Mouse (Mus musculus) adrenal gland, postnatal 4 days (tissue): ENCODE data around the gene Srcap. TPM values are rescaled to one million over a fixed set of nuclear protein-coding genes. Genes with fewer than 3 reads are reported as not detected.
A peak's percentile ranks its signal among the peaks of the same experiment; 100 is the strongest.
"Not testable (repeated sequence)": the region's sequence is repeated elsewhere in the genome, so short reads cannot be mapped to it uniquely, and the experiment has no call there.

Experiments used
- DNase-seq, 2 experiments: peaks; one replicate each; pipeline ENCODE4 v3.0.0; 2021 to 2022; ENCODE audit warnings: low spot score in 2 of 2, mixed read lengths in 2 of 2
- long read RNA-seq, 2 experiments: library from polyadenylated mRNA; stranded (forward); transcript quantifications; one replicate each; pipeline ENCODE4 v2.0.0; 2021
- total RNA-seq, 2 experiments: library from RNA; stranded (reverse); gene quantifications; 2 replicates each; pipeline ENCODE4 v1.2.3; 2021

Gene Srcap
- 100 to 1,000 TPM; 111 to 118 TPM for total RNA-seq
- long read RNA-seq, experiment 1, partial matches to known transcripts, result 2 of 4 reads
- long read RNA-seq, experiment 1, other reads (novel, unspliced or antisense), result 2 of 4 reads
- long read RNA-seq, experiment 2, partial matches to known transcripts, result 4 of 13 reads
- long read RNA-seq, experiment 2, other reads (novel, unspliced or antisense), result 6 of 13 reads

DNA sequence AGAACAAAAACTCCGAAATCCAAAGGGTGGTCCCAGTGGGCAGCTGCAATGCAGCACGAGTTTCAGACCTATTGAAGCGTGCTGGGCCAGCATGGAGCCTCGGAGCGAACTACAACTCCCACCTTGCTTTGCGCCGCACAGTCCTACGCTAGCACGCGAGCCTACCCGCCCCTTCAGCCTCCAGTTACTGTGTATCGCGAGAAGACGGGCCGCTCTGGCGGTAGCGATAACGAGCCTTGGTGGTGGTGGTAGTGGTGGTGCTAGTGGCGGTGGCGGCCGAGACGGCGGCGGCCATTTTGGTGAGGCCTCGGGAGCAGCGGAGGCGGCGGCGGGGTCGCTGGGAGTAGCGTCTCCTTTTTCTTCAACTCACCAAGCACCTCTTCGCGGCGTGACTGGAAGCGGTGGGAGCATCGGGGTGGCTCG, at the start of gene Srcap:
Gene Srcap, plus strand, starts transcription at position 176 of the 423 bp plus-strand sequence.
- DNase-seq, result peak; percentile 74 to 87

DNA sequence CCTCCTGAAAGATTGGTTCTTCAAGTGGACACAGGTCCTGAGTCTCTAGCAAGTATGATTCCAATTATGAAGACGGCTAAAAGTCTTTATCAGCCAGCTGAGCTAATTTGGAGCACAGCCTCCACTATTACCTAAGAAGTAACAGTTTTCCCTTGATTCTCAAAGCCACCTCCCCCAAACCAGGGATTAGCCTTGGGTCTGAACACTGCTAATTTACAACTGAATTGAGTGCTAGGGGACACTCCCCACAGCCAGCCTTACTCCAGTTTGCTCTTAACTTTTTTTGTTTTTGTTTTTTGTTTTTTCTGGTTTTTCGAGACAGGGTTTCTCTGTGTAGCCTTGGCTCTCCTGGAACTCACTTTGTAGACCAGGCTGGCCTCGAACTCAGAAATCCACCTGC, 46.6 kb upstream of the Srcap start:
- no peak for DNase-seq

DNA sequence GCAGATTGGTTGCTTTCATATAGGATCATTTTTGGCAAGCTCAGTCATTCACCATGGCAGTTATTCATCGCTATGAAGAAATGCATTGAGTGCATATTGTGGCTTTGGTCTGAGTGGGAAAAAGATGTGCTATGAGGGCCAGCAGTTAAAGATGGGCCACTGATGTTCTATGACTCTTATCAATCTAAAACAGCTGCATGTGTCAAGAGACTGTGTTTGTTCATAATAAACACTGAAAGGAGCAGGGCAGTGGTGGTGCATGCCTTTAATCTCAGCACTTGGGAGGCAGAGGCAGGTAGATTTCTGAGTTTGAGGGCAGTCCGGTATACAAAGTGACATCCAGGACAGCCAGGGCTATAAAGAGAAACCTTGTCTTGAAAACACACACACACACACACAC, 46.1 kb upstream of the Srcap start:
- not testable (repeated sequence) for DNase-seq

DNA sequence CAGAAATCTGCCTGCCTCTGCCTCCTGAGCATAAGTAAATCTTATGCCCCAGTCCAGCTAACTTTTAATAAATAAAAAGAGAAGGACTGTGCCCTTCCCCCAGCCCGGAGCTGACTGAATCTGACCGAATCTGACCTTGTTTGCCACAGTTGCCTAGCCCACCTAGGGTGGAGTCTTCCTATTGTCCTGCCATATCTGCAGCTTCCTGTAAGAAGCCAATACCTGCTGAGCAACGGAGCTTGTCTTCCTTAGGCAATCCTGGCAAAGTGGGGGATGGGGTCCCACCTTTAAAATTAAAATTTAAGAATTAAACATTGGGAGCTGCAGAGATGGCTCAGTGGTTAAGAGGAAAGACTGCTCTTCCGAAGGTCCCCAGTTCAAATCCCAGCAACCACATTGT, 45.2 kb upstream of the Srcap start:
- DNase-seq, result no peak

DNA sequence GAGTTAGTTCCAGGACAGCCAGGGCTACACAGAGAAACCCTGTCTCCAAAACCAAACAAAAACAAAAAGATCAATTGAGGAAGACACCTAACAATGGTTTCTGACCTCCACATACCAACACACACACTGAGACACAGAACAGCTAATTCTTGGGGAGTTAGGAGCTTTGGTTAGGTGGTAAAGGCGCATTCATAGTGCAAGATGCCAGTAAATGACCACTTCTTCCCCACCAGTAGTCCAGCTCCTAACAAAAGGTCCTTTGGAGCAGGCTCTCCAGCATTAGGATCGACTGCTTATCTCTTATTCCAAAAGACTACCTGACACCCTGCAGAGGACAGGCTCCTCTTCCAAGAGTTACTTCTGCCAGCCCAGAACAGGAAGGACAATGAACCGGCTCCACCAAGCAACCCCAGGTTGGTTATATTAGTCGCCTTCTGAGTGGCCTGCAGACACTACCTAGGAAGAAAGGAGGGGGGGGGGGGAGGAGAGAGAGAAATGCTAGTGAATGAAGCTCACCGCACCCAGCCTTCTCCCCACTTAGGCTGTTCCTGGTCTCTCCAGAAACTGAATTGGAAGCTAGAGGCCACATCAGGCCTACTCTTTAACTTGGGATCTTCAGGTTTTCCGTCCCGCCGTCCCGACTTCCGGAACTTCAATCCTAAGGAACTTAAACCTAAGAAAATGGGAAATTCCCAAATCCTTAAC, 41.6 kb upstream of the Srcap start:
- no peak for DNase-seq

DNA sequence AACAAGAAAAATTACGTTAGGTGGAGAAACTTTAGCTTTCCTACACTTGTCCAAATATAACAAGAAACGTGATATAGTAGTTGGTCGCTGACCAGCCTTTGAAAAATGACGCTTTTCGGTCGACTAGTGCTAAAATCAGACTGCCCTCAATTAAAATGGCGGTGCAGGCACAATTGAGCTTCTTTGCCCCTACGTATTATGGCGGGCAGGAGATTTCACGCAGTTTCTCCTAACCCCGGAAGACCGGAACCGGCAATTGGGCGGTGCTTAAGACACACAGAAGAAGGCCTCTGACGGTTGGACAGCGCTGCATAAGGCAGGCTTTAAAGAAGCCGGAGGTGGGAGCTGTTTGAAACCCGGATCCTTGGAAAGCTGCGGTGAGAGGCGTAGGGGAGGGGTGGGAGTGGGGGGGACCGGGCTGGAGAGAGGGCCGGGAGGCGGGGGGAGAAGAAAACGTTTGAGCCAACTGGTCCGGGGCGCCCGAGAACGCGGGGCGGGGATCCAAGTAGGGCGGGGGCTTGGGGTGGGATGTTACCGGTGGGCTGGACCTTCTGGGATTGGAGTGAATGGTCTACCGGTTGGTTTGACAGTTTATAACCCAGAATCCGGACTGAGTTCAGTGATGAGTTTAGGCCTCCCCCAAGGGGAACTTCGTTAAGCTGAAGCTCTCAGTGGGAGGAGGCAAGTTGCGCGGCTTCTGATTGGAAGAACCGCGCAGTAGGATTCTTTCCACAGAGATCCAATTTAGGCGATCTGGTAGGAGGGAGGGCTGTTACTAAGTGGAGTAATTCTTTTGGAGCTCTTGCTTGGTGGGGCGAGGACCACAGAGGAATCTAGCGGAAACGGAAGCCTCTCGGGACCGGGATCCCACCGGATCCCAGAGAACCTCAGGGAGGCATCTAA, 40.8 kb upstream of the Srcap start:
- DNase-seq, result peak; percentile 50 to 80

DNA sequence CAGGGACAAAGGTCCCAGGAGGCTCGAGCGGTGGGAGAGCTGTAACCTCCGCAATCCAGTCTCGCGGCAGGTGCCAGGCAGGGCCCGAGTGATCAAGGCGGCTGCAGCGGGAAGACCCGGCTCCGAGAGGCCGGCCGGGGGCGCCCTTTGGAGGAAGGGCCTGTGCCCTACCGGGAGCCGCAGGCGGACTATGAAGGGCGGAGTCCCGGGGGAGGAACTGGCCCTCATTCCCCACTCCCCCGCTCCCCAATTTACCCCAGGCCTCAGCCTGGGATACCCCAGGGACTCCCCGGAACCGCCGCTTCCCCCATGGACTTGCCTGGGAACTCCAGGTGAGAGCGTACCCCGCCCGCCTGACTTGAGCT, 40.2 kb upstream of the Srcap start:
- DNase-seq, result peak in 1 of 2 experiments; percentile 14

DNA sequence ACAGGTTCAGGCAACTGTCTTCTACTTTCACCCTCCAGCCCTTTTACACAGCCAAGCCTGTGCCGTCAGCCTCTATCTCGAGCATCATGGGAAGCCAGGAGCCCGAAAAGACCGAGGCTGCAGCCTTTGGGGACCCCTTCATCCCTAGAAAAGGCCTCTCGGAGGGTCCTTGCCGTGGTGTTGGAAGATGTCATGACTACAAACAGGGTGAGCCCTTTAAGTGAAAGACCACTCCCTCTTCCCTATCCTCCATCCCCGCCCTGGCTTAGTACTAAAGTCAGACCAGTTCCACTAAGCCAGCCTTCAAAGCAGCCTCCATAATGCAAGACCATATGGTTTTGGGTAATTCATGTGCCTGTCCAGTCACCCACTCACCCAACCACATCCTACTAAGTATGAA, 39.7 kb upstream of the Srcap start:
- DNase-seq, result no peak

DNA sequence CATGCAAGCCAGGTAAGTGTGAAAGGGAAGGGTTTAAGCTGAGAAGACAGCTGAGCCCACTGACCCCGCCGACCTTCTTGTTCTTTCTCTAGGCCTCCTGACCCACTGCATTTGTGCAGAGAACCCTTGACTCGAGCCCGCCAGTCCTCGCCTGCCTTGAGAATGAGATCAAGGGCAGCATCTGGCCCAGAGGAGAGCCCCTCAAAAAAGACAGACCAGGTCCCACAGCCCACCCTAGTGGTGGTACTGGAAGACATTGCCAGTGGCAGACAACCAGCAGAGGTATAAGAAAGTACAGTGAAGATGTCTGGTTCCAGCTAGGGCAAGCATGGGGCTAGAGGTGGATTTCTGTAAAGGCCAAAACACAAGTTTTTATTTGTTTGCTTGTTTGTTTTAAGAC, 38.1 kb upstream of the Srcap start:
- no peak for DNase-seq

DNA sequence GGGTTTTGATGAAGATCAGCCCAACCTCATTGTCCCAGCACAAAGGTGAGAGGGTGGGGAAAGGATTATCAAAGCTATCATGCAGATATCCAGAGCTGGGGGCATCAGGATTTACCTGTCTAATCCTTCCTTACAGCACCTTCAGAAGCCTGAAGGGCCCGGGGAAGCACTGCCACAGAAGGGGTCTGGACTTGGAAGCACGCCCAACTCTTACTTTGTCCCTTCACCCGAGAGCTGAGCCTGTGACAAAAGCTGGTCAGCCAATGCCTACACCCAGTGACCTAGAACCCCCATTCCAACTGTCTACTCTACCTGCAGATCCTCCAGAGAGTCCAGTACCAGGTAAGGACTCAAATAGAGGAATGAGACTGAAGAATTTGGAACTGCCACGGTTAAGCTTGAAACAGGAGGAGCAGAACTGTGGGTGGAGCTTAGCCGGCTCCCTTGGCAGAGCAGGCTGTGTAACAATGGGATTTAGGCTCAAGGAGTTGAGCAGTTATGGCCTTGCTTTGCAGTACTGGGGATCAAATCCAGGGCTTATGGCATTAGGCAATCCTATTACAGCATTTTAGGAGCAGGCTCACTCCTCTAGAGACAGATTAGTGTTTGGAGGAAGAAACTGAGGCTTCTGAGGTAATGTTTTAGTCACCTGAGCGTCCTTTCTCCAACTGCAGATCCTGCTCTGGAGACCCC, 37.3 kb upstream of the Srcap start:
- no peak for DNase-seq

DNA sequence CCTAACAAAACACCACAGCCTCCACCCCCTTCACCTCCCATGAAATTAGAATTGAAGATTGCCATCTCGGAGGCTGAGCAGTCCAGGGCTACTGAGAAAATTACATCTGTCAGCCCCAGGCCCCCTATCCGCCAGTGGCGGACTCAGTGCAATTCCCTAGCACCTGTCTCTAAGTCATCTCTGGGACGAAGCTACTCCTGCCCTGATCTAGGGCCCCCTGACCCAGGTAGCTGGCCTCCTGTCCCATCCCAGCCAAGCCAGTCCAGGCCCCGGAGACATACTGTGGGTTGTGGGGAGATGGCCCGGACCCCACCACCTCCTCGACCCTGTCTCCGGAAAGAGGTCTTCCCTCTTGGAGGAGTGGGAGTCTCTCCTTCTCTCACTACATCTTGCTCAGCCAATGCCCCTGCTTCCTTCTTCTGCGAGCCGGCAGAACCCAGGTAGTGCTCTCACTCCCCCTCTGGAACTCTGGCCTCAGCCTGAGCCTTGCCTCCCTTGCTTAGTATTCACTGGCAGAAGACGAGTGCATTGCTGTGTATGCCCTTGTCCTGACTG, 36.5 kb upstream of the Srcap start:
- no peak for DNase-seq

DNA sequence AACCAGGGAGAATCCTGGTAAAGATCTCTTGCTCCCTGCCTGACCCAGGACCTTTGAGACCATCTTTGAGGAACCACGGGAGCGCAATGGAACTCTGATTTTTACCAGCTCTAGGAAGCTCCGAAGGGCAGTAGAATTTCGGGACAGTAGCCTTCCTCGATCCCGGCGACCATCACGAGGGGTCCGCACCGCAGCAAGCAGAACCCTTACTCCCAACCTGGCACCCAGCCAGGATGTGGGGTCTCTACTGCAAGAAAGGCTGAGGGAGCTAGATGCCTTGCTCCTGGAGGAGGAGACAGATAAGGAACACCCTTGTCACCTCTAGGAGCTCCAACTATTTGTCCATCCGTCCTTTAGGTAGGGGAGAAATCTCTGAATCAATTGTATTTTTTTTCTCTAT, 35.4 kb upstream of the Srcap start:
- no peak for DNase-seq

DNA sequence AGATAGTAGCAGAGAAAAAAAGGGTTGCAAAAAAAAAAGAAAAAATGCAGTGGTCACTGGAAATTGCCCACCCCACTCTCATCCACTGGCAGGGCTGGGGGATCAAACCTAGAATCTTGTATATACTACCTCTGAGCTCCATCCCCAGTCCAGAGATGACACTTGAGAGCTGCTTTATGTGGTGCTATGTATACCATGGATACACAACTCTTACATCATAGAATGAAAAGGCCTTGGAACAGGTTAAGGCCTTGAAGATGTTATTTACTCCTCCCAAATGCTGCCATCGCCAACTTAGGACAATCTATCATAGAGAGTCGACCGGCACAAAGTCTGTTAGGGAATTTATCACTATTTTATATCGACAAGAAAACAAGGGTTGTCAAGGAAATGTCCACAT, 34.9 kb upstream of the Srcap start:
- DNase-seq, result no peak

DNA sequence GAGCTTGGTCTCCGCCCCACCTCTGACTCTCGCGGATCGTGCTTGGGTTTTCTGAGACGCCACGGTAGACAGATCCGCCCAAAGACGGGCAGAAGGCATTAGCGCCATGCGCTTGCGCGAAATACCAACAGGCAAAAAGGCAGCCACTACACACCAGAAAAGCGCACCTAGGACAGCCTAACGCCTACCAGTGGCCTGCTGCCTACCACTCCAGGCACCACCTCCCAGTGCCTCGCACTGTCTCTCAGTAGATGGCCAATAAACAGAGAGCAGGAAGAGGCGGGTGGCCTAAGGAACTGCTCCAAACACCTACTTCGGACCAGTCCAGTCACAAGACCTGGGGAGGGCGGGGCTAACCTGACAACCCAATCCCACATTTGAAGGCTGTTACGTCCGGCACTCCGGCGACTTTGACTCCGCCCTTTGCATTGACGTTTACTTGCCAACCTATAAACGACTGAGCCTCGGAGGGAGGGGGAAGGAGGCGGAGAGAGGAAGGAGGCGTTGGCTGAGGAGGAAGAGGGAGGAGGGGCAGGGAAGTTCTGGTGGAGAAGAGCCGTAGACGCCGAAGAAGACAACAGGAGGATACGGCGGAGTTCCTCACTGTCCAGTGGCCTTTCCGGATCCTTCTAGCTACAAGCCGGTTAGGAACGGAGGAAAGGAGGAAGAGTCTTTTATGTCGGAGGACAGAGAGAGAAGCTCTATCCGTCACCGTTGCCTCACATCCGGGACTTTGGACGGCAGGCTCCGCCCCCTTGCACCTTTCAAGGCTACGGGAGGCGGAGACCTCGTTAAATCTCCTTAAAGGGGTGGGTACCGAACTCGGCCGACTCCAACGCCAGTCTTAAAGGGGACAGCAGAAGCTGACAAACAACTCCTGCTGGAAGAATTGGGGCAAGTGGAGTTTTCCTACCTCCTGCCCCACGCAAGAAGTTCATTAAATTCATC, 33.8 kb upstream of the Srcap start:
- DNase-seq, result peak; percentile 92 to 97

DNA sequence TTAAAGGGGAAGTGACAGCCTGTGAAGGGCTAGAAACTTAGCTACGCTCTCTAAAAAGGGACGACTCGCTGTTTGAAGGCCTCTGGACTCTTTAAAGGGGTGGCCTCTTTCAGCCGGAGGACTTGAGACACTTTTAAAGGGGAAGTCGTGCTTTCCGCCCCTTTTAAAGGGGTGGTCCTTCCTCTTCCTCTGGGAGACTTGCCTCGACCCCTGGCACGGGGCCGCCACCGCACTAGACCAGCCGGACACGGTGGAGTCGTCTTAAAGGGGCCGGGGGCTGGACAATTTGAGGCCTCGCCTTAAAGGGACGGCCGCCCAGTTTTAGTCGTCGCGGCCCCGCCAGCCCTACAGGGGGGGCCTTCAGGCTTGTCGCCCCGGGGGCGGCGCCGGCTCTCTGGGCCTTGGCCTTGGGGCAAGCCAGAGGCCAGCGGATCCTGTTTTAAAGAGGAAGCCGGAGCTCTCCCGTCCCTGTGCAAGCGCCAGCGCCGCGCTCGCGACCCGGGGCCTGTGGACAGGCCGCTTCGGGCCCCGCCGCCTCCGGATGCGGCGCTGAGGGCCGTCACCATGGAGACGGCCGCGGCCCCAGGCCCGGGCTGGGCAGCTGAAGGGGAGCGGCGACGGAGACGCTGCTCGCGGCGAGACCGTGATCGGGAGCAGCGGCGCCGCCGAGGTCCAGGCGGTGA, 33.0 kb upstream of the Srcap start, which contains the start of gene Fbrs:
Gene Fbrs, plus strand, starts transcription at position 565 of the 683 bp plus-strand sequence.
- DNase-seq, result peak; percentile 78 to 90

DNA sequence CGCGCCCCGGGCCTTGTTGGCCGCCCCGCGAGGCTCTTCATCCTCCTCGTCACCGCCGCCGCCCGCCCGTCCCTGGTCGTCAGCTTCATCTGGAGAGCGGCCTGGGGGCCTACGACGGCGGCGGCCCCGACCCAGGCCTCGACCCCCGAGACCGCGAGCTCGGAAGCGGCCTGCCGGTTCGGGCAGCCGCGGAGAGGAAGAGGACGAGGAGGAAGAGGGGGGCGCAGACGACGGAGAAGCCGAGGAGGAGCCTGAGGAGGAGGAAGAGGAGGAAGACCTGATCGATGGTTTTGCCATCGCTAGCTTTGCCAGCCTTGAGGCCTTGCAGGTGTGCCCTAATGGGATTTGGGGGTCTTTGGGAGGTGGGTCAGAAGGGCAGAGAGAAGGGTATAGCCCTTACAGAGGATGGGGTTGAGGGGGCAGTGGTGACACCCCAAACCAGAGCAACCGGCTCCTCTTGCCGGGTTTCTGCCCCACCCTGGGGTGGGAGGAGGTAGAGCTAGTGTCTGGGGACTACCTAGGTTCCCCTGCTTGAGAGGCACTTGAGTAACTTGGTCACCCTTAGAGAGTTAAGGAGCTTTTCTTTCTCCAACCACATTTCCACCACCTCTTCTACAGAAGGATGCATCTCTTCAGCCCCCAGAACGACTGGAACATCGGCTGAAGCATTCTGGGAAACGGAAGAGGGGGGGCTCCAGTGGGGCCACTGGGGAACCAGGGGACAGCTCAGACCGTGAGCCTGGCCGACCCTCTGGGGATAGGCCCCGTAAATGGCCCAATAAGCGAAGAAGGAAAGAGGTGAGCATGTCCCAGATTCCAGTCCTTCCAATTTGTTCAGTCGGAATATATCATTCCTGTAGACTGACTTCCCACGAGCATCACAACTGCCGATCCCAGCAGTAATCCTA, 32.2 kb upstream of the Srcap start:
- DNase-seq, result no peak

DNA sequence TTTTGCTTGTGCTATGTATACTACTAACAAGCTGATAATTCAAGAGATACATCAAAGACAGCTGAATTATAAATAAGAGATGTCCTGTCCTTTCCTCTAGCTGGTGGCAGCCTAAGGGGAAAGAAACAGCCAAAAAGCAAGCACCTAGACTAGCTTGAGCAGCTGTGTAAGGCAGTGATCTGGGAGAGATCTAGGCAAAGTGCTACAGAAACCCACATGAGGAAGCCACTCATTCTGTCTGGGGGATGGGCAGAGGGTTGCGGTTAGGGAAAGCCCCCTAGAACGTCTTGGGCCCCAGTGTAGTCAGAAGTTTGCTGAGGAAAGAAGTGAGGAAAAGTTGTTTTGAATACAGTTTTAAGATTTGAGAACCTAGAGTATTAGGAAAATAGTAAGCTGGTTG, 31.5 kb upstream of the Srcap start:
- no peak for DNase-seq

DNA sequence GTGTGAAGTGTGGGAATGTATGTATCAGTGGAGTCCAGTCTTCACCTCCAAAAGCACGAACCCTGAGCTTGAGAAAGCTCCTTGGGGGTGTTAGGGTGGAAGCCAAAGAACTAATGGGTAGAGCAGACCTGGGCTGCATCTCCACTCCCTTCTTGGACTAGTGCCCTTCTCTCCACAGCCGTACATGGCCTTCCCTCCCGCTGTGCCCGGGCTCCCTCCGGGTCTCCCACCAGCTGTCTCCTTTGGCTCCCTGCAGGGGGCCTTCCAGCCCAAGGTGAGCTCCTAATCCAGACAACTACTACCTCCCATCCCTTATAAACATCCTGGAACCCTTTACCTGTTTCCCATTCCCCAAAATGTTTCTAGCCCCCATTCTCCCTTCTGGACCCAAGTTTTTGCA, 26.4 kb upstream of the Srcap start:
- DNase-seq, result no peak
